Mouse (Mus musculus) testis, adult 2 months (tissue): ENCODE measurements around the gene Tpbgl.

Experiments
- CTCF ChIP-seq: fragments of 200-500 bp; IDR thresholded peaks from 2 replicates; pipeline ENCODE4 v1.5.1; 2012; ENCODE audit warnings: low read depth, mild to moderate bottlenecking, inconsistent platforms, low read length, moderate library complexity; ENCODE audit not compliant: control insufficient read depth, insufficient read depth, insufficient replicate concordance
- POLR2A ChIP-seq: fragments of 200-500 bp; IDR thresholded peaks from 2 replicates; pipeline ENCODE4 v1.6.1; 2012; ENCODE audit warnings: low read depth, mild to moderate bottlenecking, inconsistent platforms, low read length, moderate library complexity; ENCODE audit not compliant: control insufficient read depth

DNA sequence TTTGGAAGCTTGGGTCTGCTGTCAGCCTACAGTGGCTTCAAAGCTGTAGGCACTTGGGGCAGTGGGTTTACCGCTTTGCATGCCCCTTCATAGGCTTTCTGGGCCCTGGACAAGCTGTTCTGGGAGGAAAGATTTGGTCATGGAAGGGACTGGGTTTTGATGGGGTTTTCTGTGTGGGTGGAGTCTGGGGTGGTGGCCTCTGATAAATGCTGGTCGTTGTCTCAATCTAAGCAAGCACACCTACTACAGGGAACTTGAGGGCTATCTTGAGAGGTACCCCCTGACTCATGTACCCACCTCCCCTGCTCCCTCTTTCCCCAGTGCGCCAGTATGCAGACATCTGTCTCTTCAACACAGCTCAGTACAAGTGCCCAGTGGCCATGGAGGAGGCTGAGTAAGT, 34.2 kb downstream of the Tpbgl start:
- TF ChIP-seq POLR2A = no peak
- no peak for TF ChIP-seq CTCF
